Mouse (Mus musculus) CD4-positive, CD25-positive, alpha-beta regulatory T cell, adult 4 months (primary cell): ENCODE data around the gene Rcl1. TPM values are rescaled to one million over a fixed set of nuclear protein-coding genes. Genes with fewer than 3 reads are reported as not detected.

Experiments
- ATAC-seq: one replicate; pipeline ENCODE4 v1.8.0; 2017
- polyA plus RNA-seq, 2 experiments: library from polyadenylated mRNA; unstranded; fragments of 100-300 nt; shearing (Covaris generic); gene quantifications; one replicate each; pipeline ENCODE4 v1.2.1; 2017

Rcl1 gene
- polyA plus RNA-seq, 2 experiments from 2014 or later, result 22.2 to 26.9 TPM

DNA sequence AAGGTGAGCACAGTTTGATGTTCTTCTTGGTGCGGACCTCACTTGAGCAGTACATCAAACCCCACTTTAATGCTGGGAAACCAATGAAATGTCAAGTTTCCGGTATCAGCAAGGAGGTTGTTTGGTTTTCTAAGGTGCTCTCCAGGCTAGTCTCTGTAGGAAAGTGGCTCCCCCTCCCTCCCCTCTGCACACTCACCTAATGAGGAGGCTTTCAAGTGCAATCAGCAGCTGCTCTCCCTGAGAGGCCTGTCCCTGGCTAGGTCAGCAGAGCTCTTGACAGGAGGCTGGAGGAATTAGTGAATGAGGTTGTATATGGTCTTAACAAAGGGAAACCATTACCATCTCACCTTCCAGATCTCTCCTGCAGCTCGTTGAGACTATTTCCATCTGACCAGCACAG is 54.4 kb downstream of the Rcl1 start:
- ATAC-seq, result no peak

DNA sequence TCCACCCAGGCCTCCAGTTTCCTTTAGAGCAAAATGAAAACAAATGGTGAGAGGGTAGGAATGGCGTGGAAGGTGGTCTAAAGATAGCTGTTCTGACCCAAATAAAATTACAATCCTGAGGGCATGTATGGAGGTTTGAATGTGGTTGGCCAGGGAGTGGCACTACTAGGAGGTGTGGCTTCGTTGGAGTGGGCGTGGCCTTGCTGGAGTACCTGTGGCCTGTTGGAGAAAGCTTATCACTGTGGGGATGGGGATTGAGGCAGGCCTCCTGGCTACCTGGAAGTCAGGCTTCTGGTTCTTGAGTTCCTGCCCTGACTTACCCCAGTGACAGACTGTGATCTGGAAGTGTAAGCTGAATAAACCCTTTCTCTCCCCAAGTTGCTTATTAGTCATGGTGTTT is 55.2 kb downstream of the Rcl1 start:
- no peak for ATAC-seq

DNA sequence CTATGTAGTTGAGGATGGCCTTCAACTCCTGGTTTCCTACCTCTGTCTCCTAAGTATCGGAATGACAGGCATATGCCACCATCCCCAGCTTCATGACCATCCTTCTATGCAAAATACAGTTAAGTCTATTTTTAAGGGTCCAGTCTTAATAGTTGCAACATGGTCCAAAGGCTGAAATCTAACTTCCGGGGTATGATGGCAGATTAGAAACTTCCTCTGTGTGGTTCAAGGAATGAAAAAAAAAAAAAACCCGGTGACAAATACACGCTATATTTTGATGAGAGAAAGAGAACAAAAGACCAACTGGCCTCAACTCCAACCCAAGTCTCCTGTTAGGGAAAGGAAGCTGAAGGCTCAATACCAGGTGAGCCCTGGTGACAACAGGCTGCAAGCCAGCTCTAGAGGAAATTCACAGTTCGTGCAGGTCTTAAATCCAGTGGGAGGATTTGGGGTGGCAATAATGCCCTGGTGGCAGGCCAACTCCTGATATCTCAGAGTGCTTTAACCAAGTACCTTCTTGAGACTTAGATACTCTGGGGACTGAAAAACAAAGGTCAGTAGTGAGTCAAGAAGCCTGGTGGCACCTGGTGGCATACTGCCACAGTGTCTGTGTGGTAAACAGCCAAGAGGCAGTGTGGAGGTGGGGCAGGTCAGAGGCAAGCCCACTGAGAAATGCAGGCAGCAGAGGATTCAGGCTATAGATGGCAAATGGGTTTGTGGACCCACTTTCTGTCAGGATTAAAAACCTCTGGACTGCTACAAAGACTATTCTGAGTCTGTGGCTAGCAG is 56.7 kb downstream of the Rcl1 start:
- no peak for ATAC-seq

- no peak for ATAC-seq
Observed at GRCm38 (mm10) chr19:29158486-29158885, 57.3 kb downstream of the Rcl1 start.

GRCm38 (mm10) chr19:29163817-29164527 is 62.8 kb downstream of the Rcl1 start:
- no peak for ATAC-seq

DNA sequence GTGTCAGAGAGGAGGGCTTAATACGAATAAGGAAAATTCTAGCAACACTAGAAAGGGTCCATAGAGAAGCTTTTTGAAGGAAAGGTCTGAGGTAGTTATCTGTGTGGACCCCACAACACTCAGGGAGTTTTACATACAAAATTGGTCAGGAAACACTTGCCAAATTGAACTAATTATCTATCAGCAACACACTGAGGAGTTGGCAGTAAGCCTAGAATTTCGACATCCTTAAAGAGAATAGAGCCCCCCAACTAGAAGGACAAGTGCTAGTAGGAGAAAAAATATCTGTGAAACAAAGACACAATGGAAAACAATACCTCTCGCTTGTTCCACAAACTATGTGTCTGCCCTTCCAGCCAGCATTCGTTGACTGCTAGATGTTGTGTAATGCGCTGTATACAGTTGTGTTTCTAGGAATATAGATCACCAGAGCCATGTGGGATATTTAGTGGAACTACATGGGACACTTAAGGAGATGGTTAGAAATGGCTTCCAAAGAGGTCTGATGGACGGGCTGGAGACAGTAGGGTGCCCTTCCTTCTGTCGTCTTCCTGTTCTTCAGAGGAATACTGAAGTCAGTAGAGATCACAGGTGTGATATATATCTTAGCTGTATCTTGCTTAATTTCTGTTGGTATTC is 63.5 kb downstream of the Rcl1 start:
- no peak for ATAC-seq

DNA sequence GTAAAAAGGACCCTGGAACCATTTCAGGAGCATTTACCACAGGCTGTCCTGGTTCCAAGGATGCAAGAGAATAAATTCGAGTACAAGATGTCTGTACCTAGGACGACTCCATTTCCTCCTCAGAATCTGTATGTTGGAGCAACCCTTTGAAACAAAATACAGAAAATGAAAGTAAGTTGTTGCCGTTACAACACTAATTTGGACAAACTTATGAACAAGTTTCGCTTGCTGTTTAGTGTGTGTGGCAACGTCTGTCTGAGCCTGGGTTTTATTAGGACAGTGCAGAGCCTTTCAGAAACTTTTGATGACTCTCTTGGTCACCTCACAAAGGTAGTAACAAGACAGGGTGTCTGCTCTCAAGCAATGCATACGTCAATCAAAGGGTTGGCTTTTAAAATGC is 66.8 kb downstream of the Rcl1 start:
- ATAC-seq, result peak; percentile 60

DNA sequence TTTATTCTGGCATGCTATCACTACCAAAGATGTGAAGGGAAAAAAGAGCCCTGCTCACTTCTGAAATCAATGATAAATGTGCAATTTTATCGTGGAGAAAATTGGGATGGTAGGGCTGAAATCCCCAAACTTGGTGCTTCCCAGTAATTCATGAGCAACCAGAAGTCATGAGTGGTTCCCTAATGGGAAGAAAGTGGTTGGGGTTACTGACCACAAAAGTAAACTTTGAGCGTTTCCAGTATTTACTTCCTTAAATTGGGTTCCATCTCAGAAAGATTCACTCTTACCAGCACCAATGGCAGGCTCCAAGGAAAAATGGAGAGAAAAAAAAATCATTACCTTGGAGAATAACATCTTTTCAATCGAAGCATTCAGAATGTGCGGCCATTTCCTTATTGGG is 79.2 kb downstream of the Rcl1 start:
- no peak for ATAC-seq

- ATAC-seq, result no peak
Observed at GRCm38 (mm10) chr19:29182166-29182565, 81.0 kb downstream of the Rcl1 start.

- no peak for ATAC-seq
Observed at GRCm38 (mm10) chr19:29185122-29185521, 83.9 kb downstream of the Rcl1 start.

DNA sequence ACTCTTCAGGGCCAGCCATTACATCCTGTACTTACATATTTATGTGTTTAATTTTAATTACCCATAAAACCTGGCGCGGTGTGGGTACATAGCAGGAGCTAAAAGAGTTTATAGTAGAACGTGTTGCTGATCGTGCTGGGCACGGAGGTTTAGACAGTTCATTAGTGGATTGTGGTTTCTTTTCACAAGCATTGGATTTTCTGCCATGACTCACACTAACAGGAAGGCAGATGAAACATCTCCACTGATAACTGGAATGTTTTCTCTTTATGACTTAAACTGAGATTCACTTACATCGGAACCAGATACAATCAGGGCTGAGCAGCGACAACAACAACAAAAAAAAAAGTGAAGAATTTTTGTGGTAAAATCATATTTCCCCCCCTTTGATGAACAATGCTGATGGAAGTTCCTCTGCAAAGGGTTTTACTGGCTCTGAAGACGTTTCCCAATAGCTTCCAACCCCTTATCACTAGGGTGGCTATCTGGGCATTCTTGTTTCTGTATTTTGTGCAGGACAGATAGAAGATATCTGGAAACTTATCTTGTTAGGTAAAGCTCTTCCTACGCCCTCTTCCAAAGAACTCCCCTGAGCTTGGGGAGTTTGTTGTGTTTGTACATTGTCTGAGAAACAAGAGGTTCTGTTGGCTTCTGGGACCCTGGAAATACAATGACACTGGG is 84.5 kb downstream of the Rcl1 start:
- peak; percentile 84 for ATAC-seq

DNA sequence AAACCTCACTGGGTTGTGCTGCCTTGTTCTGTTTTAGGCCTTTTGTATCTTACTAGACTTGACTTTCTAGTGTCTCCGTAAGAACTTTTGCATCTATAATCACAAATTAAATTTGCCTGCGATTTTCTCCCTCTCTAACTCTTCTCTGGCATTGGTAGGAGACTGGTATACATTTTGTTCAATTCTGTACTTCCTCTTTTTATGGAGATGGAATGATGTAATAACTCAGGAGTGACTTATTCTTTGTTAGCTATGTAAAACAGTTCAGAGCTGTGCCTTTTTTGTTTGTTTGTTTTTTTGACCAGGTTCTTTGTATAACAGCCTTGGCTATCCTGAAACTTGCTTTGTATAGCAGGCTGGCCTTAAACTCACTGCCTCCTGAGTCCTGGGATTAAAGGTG is 87.7 kb downstream of the Rcl1 start:
- no peak for ATAC-seq

Other genes with a start within 250 kb of the Rcl1 start
- 1 to 10 TPM; 1.3 TPM for gene Plpp6, start 137.4 kb upstream of the Rcl1 start, polyA plus RNA-seq
- gene 4430402I18Rik, start 133.6 kb upstream of the Rcl1 start, polyA plus RNA-seq, result 1 to 10 TPM in 1 of 2 experiments, not detected in 1; 1.6 TPM
- 10 to 100 TPM; 36.0 to 40.7 TPM for gene Cdc37l1, start 111.0 kb upstream of the Rcl1 start, polyA plus RNA-seq
- 10 to 100 TPM; 15.3 to 16.8 TPM for gene Ak3, start 53.4 kb upstream of the Rcl1 start, polyA plus RNA-seq
- 10 to 100 TPM; 14.9 to 19.1 TPM for gene Jak2, start 150.5 kb downstream of the Rcl1 start, polyA plus RNA-seq
- gene Insl6, start 224.0 kb downstream of the Rcl1 start, polyA plus RNA-seq, result 10 to 100 TPM; 28.3 to 32.5 TPM
- not detected for gene Rln1, start 233.3 kb downstream of the Rcl1 start, polyA plus RNA-seq